Mouse (Mus musculus) adrenal gland, postnatal 14 days (tissue): Measurements from ENCODE around the gene Abhd17c. TPM values are rescaled to one million over a fixed set of nuclear protein-coding genes. Genes with fewer than 3 reads are reported as not detected.

Experiments used
- DNase-seq: peaks from one replicate; pipeline ENCODE4 v3.0.0; 2021; ENCODE audit warnings: mixed read lengths
- total RNA-seq: library from RNA; stranded (reverse); gene quantifications from 2 replicates; pipeline ENCODE4 v1.2.3, GENCODE M21; 2021

Gene Abhd17c
- total RNA-seq, 1 experiment from 2014 or later, result 44.3 TPM

DNA sequence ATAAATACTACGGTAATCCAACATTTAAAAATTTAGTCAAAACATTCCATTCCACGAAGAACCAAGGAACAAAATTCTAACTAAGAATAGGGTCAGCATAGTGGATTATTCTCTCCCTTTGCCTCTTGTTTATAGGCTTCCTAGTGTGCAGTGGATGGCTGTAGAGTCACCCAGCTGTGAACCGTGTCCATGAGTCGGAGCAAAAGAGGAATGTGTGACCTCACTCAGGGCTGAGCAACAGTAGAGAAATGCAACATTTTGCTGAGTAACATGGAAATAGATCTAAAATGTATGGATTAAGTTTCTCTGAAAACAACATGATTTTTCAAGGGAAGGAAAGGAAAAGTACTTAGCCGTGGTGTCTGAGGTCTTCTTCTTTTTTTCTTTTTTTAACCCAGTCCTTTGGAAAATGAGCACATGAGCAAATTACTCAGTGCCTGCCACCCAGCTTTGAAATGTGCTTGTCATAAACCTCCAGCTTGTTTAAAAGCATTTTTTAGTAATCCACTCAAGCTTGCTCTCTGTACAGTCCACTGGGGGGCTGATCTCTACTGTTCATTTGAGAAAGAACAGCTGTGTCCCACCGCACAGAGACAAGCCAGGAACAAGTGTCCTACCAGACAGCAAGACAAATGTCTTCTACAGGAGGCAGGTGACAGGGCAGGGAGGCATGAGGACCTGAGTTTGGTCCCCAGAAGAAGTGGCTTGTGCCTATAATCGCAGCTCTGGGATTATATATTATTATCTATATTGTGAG is 74.3 kb downstream of the Abhd17c start:
- no peak for DNase-seq

DNA sequence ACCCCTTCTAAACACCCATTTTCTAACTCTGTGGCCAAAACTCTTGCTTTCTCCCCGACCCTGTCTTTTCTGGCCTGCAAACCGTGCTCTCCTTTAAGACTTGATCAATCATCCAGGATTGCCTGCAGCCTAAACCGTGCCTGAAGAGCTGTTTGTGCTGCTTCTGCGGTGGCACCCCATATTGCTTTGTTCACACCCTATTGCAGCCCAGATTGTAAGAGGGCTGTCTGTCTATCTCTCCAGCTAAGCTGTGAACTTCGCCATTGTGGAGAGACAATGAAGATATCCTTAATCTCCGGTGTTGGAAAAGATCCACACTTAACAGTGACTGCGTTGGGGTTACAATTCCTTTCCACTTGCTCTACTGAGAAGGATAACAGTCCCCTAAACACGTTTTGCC is 77.4 kb downstream of the Abhd17c start:
- DNase-seq, result no peak

DNA sequence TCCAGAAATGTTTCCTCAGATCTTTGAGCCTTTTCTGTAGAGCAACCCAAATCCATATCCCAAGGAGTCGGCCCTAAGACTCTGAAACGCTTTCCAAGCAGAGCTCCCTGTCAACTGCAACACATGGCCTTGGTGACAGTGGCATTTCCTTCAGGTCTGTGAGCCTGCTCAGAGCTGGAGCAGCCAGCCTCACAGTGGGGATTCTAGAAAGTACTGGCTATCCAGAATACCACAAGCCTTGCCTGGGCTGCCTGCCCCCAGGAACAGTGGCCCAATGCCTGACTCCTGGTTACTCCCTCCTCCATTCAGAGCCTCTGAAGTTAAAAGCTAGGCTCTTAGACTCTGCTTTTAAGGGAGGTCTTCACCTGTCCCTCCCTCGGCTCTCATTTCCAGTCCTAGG is 77.8 kb downstream of the Abhd17c start:
- no peak for DNase-seq

DNA sequence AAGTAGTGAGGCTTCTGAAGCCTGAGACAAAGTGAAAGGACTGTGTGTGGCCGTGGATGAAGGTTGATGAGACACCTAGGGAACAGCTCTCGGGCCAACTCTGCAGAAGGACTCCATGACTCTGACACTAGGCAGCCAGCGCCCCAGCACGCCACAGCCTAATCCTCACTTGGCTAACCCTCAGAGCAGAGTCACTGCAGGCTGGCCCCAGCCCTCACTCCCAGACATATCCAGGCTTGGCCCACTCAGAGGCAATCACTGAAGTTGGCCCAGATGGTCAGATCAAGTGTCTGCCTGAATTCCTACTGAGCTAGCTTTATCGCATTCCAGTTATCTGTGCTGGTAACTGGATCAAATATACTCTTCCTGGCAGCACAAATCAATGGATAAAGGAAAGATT is 82.8 kb downstream of the Abhd17c start:
- DNase-seq, result no peak

DNA sequence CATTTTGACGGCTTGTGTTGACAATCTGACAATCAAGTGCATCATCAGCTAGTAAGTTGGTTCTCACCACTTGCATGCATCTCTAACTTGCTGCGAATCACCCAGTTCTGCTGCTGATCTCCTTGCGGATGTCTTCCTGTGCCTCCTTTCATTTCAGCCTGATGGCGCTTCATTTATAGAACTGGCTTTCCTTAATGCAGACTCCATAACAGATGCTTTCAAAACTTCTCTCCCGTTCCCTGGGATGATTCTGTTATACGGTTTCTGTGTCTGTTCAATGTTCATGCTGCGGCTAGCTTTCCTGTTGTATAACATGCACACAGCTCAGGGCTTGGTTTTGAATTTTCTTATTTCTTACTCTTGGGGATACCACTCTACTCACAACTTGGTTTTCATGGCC is 91.9 kb downstream of the Abhd17c start:
- no peak for DNase-seq

Other genes with a start within 250 kb of the Abhd17c start
- 2.3 and 2.5 TPM in 2 replicates for gene Cemip, start 65.4 kb downstream of the Abhd17c start, total RNA-seq